Mouse (Mus musculus) stomach, embryonic 14.5 days (tissue): ENCODE measurements around the gene Rassf6. TPM values are rescaled to one million over a fixed set of nuclear protein-coding genes. Genes with fewer than 3 reads are reported as not detected.
A peak's percentile ranks its signal among the peaks of the same experiment; 100 is the strongest.

Experiments
- ATAC-seq: fragments of 200-750 bp; cut with Nextera tagmentation; 2 replicates; pipeline ENCODE4 v1.8.0; 2017; ENCODE audit warnings: low read depth, moderate TSS enrichment; ENCODE audit not compliant: insufficient number of reproducible peaks, insufficient read depth, low FRiP score
- H3K27ac ChIP-seq: fragments of 300-500 bp; sonication (generic); 2 replicates; pipeline ENCODE4 v1.5.1; 2014; ENCODE audit warnings: mild to moderate bottlenecking, low read length, moderate library complexity, mixed read lengths
- H3K27me3 ChIP-seq: fragments of 300-500 bp; sonication (generic); 2 replicates; pipeline ENCODE4 v1.6.1; 2014; ENCODE audit warnings: low read length, control low read depth, mixed read lengths; ENCODE audit not compliant: control insufficient read depth, insufficient read depth
- H3K36me3 ChIP-seq: fragments of 300-500 bp; sonication (generic); 2 replicates; pipeline ENCODE4 v1.6.1; 2014; ENCODE audit warnings: mild to moderate bottlenecking, control low read depth, low read length, moderate library complexity, mixed read lengths; ENCODE audit not compliant: control insufficient read depth, insufficient read depth
- H3K4me1 ChIP-seq: fragments of 300-500 bp; sonication (generic); 2 replicates; pipeline ENCODE4 v1.6.1; 2014; ENCODE audit warnings: low read length, control low read depth, mixed read lengths; ENCODE audit not compliant: control insufficient read depth, insufficient read depth
- H3K4me2 ChIP-seq: fragments of 300-500 bp; sonication (generic); replicated peaks from 2 replicates; pipeline ENCODE4 v1.6.1; 2014; ENCODE audit warnings: low read depth, low read length, control low read depth
- H3K4me3 ChIP-seq: fragments of 300-500 bp; sonication (generic); 2 replicates; pipeline ENCODE4 v1.5.1; 2014; ENCODE audit warnings: low read depth, low read length, control low read depth
- H3K9ac ChIP-seq: fragments of 300-500 bp; sonication (generic); replicated peaks from 2 replicates; pipeline ENCODE4 v1.6.1; 2014; ENCODE audit warnings: low read depth, mild to moderate bottlenecking, control low read depth, low read length, moderate library complexity, mixed read lengths
- H3K9me3 ChIP-seq: fragments of 300-500 bp; sonication (generic); 2 replicates; pipeline ENCODE4 v1.6.1; 2016; ENCODE audit warnings: low read depth, low read length, control low read depth; ENCODE audit not compliant: control insufficient read depth
- WGBS: fragments of 180-500 bp; shearing (Covaris S2); extraction: QIAGEN DNeasy Blood & Tissue Kit; methylation state at CpG from one replicate; pipeline ENCODE4 v1.1.7; 2014; 5-methylcytosine and 5-hydroxymethylcytosine counted together
- polyA plus RNA-seq: library from polyadenylated mRNA; unstranded; fragments of >200 nt; fragmentation: Nextera tagmentation; extraction: Ambion mirVana; gene quantifications from 2 replicates; pipeline ENCODE4 v1.2.1, GENCODE M21; 2014

Gene Rassf6
- polyA plus RNA-seq, 1 experiment from 2014 or later, result 5.5 TPM

DNA sequence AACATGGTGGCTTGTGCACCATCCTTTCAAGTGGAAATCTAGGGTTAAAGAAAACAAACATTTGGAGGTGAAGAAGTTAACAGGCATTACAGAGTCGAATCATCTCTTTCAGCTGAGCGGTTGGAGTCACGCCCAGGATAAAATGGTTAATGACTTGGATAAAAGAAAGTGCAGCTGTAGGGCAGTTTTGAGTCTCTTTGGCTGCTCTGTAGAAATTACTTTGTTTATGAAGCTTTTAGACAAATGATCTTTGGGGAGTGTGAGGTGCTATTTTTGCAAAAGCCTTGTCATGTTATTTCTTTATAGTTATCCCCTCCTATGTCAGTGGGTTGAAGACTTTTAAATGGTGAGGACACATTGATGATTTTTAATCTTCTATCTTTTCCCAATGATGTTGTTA is 69.2 kb downstream of the Rassf6 start:
- Histone ChIP-seq H3K9me3 (no peaks in the 10 kb centered on the region), H3K9ac (no peak overlapping the region), H3K4me1 (peaks cover 19% of the 10 kb centered on the region; the same call in 1 of the 2 replicates), H3K4me3 (no peak overlapping the region), H3K27me3 (no peaks in the 10 kb centered on the region), H3K4me2 (no peak overlapping the region), H3K27ac (no peak overlapping the region), H3K36me3 (no peaks in the 10 kb centered on the region)
- 9% methylated on average over 3 of the region's 3 CpGs for WGBS
- no peak for ATAC-seq

- no peak overlapping the region for H3K27ac ChIP-seq
- H3K27me3 ChIP-seq, result no peaks in the 10 kb centered on the region
- H3K4me1 ChIP-seq, result peaks cover 19% of the 10 kb centered on the region; the same call in 1 of the 2 replicates
- ATAC-seq, result peak; percentile 53
- H3K4me2 ChIP-seq, result no peak overlapping the region
- H3K36me3 ChIP-seq, result no peaks in the 10 kb centered on the region
- H3K9ac ChIP-seq, result no peak overlapping the region
- H3K4me3 ChIP-seq, result no peak overlapping the region
- H3K9me3 ChIP-seq, result no peaks in the 10 kb centered on the region
Measured at GRCm38 (mm10) chr5:90568338-90568737, 72.1 kb downstream of the Rassf6 start.

DNA sequence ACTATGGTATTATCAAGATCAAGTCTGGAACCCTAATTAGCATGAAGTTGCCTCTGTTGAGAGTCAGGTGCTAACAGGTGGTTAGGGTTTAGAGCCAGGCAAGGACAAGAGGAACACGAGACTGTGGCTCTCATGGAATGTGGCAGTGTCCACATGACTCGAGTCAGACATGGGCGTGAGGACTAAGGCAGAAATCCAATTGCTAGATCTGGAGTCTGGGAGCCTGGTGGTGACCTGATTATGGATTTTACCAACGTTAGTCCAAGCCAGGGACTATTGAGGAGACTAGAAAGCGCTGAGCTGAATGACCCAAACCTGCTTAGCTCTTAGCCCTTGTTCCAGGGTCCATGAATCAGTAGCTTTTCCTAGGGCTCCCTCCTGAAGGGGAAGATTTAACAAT is 72.7 kb downstream of the Rassf6 start:
- Histone ChIP-seq H3K27me3 (no peaks in the 10 kb centered on the region), H3K4me2 (no peak overlapping the region), H3K9ac (no peak overlapping the region), H3K36me3 (no peaks in the 10 kb centered on the region), H3K4me1 (peaks cover 19% of the 10 kb centered on the region; the same call in 1 of the 2 replicates), H3K9me3 (no peaks in the 10 kb centered on the region), H3K27ac (no peak overlapping the region), H3K4me3 (no peak overlapping the region)
- WGBS, result 68% methylated on average over 5 of the region's 5 CpGs
- 0 out of 2 replicates have a peak, but pooled peaks have one; percentile 28 for ATAC-seq

GRCm38 (mm10) chr5:90565205-90565604 is 75.3 kb downstream of the Rassf6 start:
- H3K27me3 ChIP-seq, result no peaks in the 10 kb centered on the region
- 75% methylated on average over 6 of the region's 6 CpGs for WGBS
- no peak overlapping the region for H3K27ac ChIP-seq
- H3K9me3 ChIP-seq, result no peaks in the 10 kb centered on the region
- no peak overlapping the region for H3K4me3 ChIP-seq
- no peak overlapping the region for H3K9ac ChIP-seq
- ATAC-seq, result no peak
- peaks cover 14% of the 10 kb centered on the region; the same call in 1 of the 2 replicates for H3K4me1 ChIP-seq
- no peak overlapping the region for H3K4me2 ChIP-seq
- no peaks in the 10 kb centered on the region for H3K36me3 ChIP-seq

DNA sequence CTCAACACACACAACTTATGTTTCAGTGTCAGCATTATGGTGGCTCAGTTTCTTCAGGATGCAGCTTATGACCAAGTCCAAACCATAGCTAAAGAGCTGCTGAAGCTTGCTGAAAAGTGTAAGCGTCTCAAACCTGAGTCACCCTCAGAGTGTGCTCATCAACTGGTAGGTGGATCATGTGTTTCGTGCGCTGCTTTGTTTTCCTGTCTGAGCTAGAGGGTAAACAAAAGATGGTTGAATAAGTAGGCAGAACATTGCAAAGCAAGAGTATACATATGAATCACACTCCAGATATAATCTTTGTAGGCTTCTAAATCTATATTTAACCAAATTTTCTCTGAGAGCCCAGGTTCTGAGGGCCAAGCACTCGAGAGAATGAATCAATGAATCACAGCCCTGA is 76.3 kb downstream of the Rassf6 start:
- no peaks in the 10 kb centered on the region for H3K36me3 ChIP-seq
- H3K4me1 ChIP-seq, result peaks cover 10% of the 10 kb centered on the region; the same call in 1 of the 2 replicates
- no peaks in the 10 kb centered on the region for H3K9me3 ChIP-seq
- H3K27ac ChIP-seq, result no peak overlapping the region
- ATAC-seq, result no peak
- H3K9ac ChIP-seq, result no peak overlapping the region
- no peak overlapping the region for H3K4me3 ChIP-seq
- H3K27me3 ChIP-seq, result no peaks in the 10 kb centered on the region
- no peak overlapping the region for H3K4me2 ChIP-seq
- 91% methylated on average over 4 of the region's 4 CpGs for WGBS

DNA sequence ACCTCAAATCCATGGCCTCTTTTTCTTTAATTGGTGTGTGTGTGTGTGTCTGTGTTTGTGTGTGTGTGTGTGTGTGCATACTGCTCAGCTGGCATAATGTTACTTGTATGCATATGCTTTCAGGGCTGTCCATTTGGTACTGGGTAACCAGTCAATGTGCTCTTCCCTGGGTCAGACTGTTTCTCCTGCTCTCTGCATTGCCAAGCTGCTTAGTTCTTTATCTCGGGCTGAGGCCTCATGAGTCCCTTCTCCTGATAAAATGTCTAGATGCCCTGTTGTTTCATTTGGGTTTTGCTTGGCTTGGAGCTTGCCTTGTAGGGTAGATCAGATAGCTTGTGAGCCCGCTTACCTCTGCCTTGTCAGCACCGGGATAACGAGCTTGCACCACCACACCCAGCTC is 77.6 kb downstream of the Rassf6 start:
- no peak for ATAC-seq
- Histone ChIP-seq H3K27me3 (no peaks in the 10 kb centered on the region), H3K36me3 (no peaks in the 10 kb centered on the region), H3K9ac (no peak overlapping the region), H3K9me3 (no peaks in the 10 kb centered on the region), H3K27ac (no peak overlapping the region), H3K4me3 (no peak overlapping the region), H3K4me1 (no peaks in the 10 kb centered on the region), H3K4me2 (no peak overlapping the region)
- 73% methylated on average over 4 of the region's 4 CpGs for WGBS

- no peaks in the 10 kb centered on the region for H3K4me1 ChIP-seq
- no peak overlapping the region for H3K27ac ChIP-seq
- no peaks in the 10 kb centered on the region for H3K27me3 ChIP-seq
- no peak overlapping the region for H3K4me2 ChIP-seq
- WGBS, result 93% methylated on average over 11 of the region's 11 CpGs
- H3K9me3 ChIP-seq, result no peaks in the 10 kb centered on the region
- no peak for ATAC-seq
- H3K9ac ChIP-seq, result no peak overlapping the region
- H3K36me3 ChIP-seq, result no peaks in the 10 kb centered on the region
- H3K4me3 ChIP-seq, result no peak overlapping the region
Measured at GRCm38 (mm10) chr5:90561721-90562275, 78.7 kb downstream of the Rassf6 start.

GRCm38 (mm10) chr5:90560743-90561142 is 79.7 kb downstream of the Rassf6 start, which contains the start of gene 5830473C10Rik:
Gene 5830473C10Rik, plus strand, starts transcription at chr5:90561107.
- Histone ChIP-seq H3K9ac (no peak within 1 kb of the TSS), H3K27ac (no peak within 1 kb of the TSS), H3K4me3 (no peak within 1 kb of the TSS), H3K36me3 (no peaks in the 10 kb centered on the region), H3K9me3 (no peaks in the 10 kb centered on the region), H3K4me2 (no peak within 1 kb of the TSS), H3K27me3 (no peaks in the 10 kb centered on the region), H3K4me1 (no peaks in the 10 kb centered on the region)
- WGBS, result 81% methylated on average over 6 of the region's 6 CpGs
- no peak for ATAC-seq

GRCm38 (mm10) chr5:90556052-90556451 is 84.4 kb downstream of the Rassf6 start:
- no peak overlapping the region for H3K27ac ChIP-seq
- no peaks in the 10 kb centered on the region for H3K4me1 ChIP-seq
- no peaks in the 10 kb centered on the region for H3K9me3 ChIP-seq
- H3K4me2 ChIP-seq, result no peak overlapping the region
- H3K36me3 ChIP-seq, result no peaks in the 10 kb centered on the region
- H3K27me3 ChIP-seq, result no peaks in the 10 kb centered on the region
- no peak for ATAC-seq
- H3K4me3 ChIP-seq, result no peak overlapping the region
- 69% methylated on average over 3 of the region's 3 CpGs for WGBS
- no peak overlapping the region for H3K9ac ChIP-seq
